Mouse (Mus musculus) cerebellum, adult 2 months (tissue): ENCODE data around the gene Cyfip1.

ENCODE experiments used
- CTCF ChIP-seq: fragments of 200-500 bp; IDR thresholded peaks from 2 replicates; pipeline ENCODE4 v1.5.1; 2011; ENCODE audit warnings: low read depth, mild to moderate bottlenecking, control low read depth, low read length, moderate library complexity, borderline replicate concordance; ENCODE audit not compliant: insufficient read depth
- POLR2A ChIP-seq: fragments of 200-500 bp; IDR thresholded peaks from 2 replicates; pipeline ENCODE4 v1.6.1; 2011; ENCODE audit warnings: low read length, control low read depth, borderline replicate concordance; ENCODE audit not compliant: insufficient read depth

GRCm38 (mm10) chr7:55891797-55892196 lies 50.3 kb downstream of the Cyfip1 start:
- TF ChIP-seq CTCF (no peak), POLR2A (no peak)
